Mouse (Mus musculus): ENCODE measurements at regions not wholly inside any gene's neighbourhood (a gene's known extent, or its start where the extent isn't known, plus 50 kb on each side); places are given as distances from the start of the nearest gene placed in this dataset.
A peak's percentile ranks its signal among the peaks of the same experiment; 100 is the strongest.

GRCm38 (mm10) chr2:30525295-30525694, 51.3 kb upstream of the Ier5l start:
- no peak for DNase-seq

DNA sequence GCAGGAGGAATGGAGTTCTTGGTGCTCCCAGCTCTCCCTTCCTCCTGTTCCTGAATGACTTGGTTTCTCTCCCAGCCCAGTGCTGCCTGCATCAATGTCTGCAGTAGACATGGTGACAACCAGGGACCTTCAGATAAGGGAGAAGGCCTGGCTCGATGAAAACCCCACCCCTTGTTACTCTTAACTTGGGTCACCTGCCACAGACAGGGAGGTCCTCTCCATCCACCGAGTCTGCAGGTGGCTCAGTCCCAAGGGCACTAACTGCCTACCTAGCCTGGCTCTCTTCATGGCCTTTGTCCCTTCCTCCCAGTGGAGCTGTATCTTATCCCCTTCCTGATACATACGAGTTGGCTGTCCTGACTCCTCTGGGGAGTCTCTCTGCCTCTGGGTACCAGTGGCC, 51.8 kb upstream of the Ier5l start:
- DNase-seq = no peak

DNA sequence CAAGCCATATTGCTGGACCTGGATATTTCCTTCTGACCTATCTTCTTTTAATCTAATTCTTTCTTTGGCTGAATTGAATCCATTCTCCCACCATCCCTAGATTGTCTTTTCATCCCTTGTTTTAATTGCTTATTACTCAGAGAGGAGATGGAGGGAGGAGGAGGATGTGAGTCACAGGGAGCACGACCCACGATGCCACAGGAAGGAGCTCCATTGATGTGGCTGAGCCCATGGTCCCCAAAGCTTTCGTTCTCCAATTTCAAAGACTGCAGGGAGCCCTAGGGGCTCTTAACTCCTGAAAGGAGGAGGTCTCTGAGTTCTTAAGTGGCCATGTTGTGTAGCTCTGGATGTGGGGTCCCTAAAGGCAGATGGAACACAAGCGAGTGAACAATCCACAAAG, 53.5 kb upstream of the Ier5l start:
- DNase-seq = no peak

DNA sequence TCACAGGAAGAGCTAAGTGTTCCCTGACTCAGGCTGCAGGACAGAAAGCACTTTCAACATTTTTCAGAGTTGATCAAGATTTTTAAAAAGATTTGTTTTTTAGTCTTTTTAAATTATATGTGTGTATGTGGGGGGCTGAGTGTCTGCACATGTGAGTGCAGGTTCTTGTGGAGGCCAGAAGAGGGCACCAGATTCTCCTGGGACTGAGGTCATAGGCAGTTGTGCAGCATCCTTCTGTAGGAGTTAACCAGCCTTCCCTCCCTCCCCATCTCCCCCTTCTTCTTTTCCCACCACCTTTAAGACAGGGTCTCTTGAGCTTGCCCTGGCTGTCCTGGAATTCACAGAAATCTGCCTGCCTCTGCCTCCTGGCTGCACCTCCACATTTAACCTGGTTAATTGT, 58.9 kb upstream of the Ier5l start:
- DNase-seq = no peak

DNA sequence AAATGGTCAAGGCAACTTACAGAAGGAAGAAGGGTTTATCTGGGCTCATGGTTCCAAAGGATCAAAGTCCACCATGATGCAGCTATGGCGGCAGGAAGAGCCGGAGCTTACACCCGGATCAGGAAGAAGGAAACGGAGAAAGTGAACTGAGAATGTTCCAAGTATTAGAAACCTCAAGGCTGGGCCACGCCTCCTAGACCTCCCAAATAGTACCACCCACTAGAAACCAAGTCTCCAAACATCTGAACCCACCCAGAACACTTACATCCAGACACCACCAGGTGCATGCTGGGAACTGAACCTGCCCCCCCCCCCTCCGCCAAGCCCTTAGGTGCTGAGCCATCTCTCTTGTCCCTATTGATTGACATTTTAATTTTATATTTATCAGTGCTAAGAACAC, 59.3 kb upstream of the Ier5l start:
- DNase-seq = no peak

DNA sequence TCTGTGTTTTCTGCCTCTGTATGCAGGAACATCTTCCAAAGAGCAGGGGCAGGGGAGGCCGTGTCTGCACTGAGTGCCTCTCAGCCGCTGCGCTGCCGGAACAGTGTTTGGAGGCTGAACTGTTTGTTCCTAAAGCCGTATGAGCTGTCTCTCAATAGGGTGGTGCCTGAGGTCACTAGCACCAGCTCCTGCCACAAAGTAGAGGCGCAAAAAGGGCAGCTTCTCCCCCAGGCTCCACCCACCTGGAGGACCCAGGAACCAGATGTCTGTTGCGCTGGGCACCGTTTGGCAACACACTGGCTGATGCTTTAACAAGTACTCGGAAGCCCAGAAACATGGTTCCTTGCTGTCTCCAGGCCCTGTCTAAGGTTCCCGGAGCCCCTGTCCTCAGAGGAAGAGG, 60.4 kb upstream of the Cstad start:
- no peak for DNase-seq

GRCm38 (mm10) chr2:30539305-30539704, 55.5 kb upstream of the Cstad start:
- DNase-seq = no peak

- no peak for DNase-seq
Observed at GRCm38 (mm10) chr2:30541541-30541940, 53.3 kb upstream of the Cstad start.

DNA sequence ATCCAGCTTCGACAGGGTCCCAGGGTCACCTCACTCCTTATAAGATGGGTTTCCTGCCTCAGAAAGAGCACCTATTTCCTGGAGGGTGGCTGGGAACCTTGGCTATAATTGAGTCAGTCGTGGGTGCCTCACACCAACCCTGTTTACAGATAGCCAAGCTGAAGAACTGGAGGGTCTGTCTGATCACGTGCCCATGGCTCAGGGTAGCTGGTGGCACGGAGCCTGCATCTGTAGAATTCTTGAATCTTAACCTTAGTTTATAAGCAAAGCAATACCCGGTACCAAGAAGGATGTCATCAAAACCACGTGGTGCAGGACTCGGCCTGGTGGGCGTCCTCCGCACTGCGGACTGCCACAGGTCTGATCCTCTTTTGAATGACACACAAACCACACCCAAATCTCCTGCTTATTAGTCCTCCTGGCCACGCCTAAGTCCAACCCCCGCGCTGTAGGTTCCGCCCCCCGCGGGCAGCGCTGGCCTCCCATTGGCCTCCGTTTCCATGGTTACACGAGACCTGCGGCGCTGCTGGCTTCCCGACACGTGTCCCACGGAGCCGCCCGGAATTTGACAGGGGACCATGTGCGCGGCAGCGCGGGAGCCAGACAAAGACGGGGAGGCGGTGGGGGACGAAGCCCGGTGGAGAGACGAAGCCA, 49.9 kb upstream of the Cstad start:
- peak; percentile 86 to 90 for DNase-seq
